Mouse (Mus musculus) kidney, adult 2 months (tissue): ENCODE results near the gene Mtch1. TPM values are rescaled to one million over a fixed set of nuclear protein-coding genes. Genes with fewer than 3 reads are reported as not detected.
A peak's percentile ranks its signal among the peaks of the same experiment; 100 is the strongest.

Source experiments
- DNase-seq: peaks from one replicate; pipeline ENCODE4 v3.0.0; 2021
- H3K27ac ChIP-seq: fragments of 200-500 bp; 2 replicates; pipeline ENCODE4 v1.5.1; 2012; ENCODE audit warnings: low read depth, low read length, control low read depth, inconsistent platforms; ENCODE audit not compliant: insufficient read depth
- H3K27me3 ChIP-seq: fragments of 200-500 bp; replicated peaks from 2 replicates; pipeline ENCODE4 v1.6.1; 2012; ENCODE audit warnings: mild to moderate bottlenecking, moderate library complexity, low read length, inconsistent platforms; ENCODE audit not compliant: control insufficient read depth, insufficient read depth
- H3K36me3 ChIP-seq: fragments of 200-500 bp; 2 replicates; pipeline ENCODE4 v1.6.1; 2012; ENCODE audit warnings: mild to moderate bottlenecking, moderate library complexity, low read length, inconsistent platforms; ENCODE audit not compliant: control insufficient read depth, insufficient read depth
- H3K4me1 ChIP-seq: fragments of 200-500 bp; 2 replicates; pipeline ENCODE4 v1.6.1; 2011; ENCODE audit warnings: low read length; ENCODE audit not compliant: control insufficient read depth, insufficient read depth
- H3K4me3 ChIP-seq: fragments of 200-500 bp; 2 replicates; pipeline ENCODE4 v1.5.1; 2011; ENCODE audit warnings: mild to moderate bottlenecking, low read depth, low read length, control low read depth; ENCODE audit not compliant: insufficient read depth
- CTCF ChIP-seq: fragments of 200-500 bp; conservative IDR thresholded peaks from 2 replicates; pipeline ENCODE4 v1.5.1; 2011; ENCODE audit warnings: low read depth, mild to moderate bottlenecking, control low read depth, low read length, moderate library complexity, mixed read lengths; ENCODE audit not compliant: insufficient read depth, insufficient read length
- POLR2A ChIP-seq: fragments of 200-500 bp; IDR thresholded peaks from one replicate; pipeline ENCODE4 v1.6.1; 2011; ENCODE audit warnings: low read depth, low read length, control low read depth
- WGBS: fragments of 180-500 bp; shearing (Covaris S2); methylation state at CpG from one replicate; pipeline ENCODE4 v1.1.7; 2018; 5-methylcytosine and 5-hydroxymethylcytosine counted together
- polyA plus RNA-seq: library from polyadenylated mRNA; depleted of rRNA; stranded (reverse); fragments of >200 nt; gene quantifications from 2 replicates; pipeline ENCODE4 v1.2.3, GENCODE M21; 2012

Mtch1 gene
- polyA plus RNA-seq, 1 experiment: 375 TPM

DNA sequence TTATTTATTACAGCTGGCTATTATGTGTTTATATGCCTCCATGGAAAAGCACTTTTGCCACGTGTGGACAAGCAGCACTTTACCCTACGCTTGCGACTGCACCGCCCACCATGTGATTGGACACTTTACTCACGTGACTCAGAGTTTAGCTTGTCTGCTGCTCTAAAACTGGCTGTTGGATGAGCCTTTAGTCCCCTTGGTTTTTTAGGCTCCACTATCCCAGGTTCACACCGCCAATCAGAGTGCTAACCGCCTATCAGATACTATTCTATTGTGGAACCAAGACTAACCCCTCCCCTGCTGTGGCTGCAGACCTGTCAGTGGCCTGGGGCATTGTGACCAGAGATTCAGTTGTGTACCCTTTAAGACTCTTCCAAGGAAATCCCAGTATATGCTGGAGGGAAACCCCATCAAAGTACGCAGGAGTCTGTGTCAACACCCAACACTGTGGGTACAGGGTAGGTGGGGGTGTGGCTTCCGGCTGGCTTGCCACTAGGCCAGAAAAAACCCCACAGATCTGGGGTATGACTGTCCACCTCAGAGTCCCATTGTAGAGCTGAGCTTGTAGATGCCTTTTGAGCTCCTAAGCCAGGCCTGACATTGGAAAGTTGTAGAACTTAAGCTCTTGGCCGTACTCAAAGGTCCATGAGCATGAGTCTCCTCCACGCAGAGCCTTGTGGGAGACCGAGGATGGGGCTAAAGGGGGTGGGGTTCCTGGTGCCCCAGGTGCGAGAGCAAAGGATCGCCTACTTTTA is 45.8 kb upstream of the Mtch1 start:
- no peak for DNase-seq
- TF ChIP-seq CTCF (no peak), POLR2A (no peak)

DNA sequence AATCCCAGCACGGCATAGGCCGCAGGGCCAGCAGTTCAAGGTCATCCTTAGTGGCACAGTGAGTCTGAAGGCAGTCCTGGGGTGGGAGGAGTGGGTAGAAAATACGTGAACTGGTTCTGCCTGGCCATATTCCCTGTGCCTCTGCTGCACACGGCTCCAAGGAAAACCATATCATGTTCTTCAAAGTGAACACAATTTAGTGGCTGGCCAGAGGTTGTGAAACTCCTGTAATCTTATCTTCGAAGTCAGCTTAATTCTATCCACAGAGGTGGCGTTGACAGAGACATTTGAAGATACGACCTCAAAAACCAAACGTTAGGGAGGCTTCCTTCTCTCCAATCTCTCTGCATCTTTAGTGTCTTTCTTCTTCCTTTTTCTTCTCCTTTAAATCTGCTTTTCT is 43.5 kb upstream of the Mtch1 start:
- TF ChIP-seq POLR2A (no peak), CTCF (no peak)
- DNase-seq: no peak
- Histone ChIP-seq H3K4me3 (no peak overlapping the region), H3K27me3 (no peaks in the 10 kb centered on the region), H3K27ac (no peak overlapping the region), H3K36me3 (no peaks in the 10 kb centered on the region), H3K4me1 (no peaks in the 10 kb centered on the region)
- 74% methylated on average over 8 of the region's 8 CpGs for WGBS

More for the DNA sequence above, 45.8 kb upstream of the Mtch1 start:
- 74% methylated on average over 14 of the region's 14 CpGs for WGBS
- H3K27ac ChIP-seq: no peak overlapping the region
- H3K4me3 ChIP-seq: no peak overlapping the region
- no peaks in the 10 kb centered on the region for H3K36me3 ChIP-seq
- no peaks in the 10 kb centered on the region for H3K27me3 ChIP-seq
- H3K4me1 ChIP-seq: no peaks in the 10 kb centered on the region

DNA sequence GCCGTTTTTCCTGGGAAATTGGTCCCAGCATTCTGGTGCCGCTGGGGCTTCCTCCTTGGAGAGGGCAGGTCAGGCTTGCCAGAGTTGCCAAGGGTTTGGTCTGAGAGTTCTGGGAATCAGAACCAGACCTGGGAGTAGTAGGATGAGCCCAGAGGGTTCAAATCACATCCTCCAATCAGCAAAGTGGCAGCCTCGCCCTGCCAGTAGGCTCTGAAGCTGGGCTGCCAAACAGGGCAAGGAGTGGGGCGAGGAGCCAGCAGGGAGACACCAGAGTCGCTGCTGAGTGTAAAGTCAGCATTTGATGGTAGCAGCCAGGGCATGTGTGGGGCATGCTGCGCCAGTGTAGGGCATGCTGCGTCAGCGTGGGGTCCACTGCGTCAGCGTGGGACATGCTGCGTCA is 41.2 kb upstream of the Mtch1 start:
- no peak overlapping the region for H3K27ac ChIP-seq
- no peaks in the 10 kb centered on the region for H3K36me3 ChIP-seq
- no peaks in the 10 kb centered on the region for H3K27me3 ChIP-seq
- peak; percentile 51 for DNase-seq
- TF ChIP-seq POLR2A (no peak), CTCF (no peak)
- WGBS: 78% methylated on average over 11 of the region's 11 CpGs
- H3K4me1 ChIP-seq: no peaks in the 10 kb centered on the region
- H3K4me3 ChIP-seq: no peak overlapping the region

GRCm38 (mm10) chr17:29385746-29386145 is 38.0 kb upstream of the Mtch1 start:
- no peak for DNase-seq
- 84% methylated on average over 6 of the region's 6 CpGs for WGBS
- Histone ChIP-seq H3K27ac (no peak overlapping the region), H3K27me3 (no peaks in the 10 kb centered on the region), H3K36me3 (no peaks in the 10 kb centered on the region), H3K4me3 (no peak overlapping the region), H3K4me1 (no peaks in the 10 kb centered on the region)
- TF ChIP-seq POLR2A (no peak), CTCF (no peak)

GRCm38 (mm10) chr17:29384850-29385438 is 37.2 kb upstream of the Mtch1 start:
- peak; percentile 90 for DNase-seq
- H3K27ac ChIP-seq: no peak overlapping the region
- WGBS: 36% methylated on average over 5 of the region's 5 CpGs
- H3K27me3 ChIP-seq: no peaks in the 10 kb centered on the region
- H3K36me3 ChIP-seq: no peaks in the 10 kb centered on the region
- H3K4me1 ChIP-seq: no peaks in the 10 kb centered on the region
- no peak overlapping the region for H3K4me3 ChIP-seq
- TF ChIP-seq POLR2A (no peak), CTCF (no peak)

DNA sequence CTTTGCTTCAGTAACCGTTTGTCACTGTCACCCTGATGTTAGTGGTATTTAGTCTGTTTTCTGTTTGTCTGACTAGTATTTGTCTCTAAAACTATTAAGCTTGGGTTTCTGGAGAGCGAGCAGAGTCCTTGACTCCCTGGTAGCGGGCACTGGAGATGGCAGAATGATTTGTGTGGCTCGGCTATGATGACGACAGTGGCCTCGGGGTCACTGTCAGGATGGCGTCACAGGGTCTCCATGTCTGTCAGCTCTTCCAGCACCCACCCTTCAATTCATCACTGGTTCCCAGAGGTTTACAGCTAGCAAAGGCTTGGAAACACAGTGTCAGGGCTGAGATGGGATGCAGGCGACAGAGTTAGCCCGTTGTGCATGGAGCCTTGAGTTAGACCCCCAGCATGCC is 36.2 kb upstream of the Mtch1 start:
- Histone ChIP-seq H3K4me3 (no peak overlapping the region), H3K36me3 (no peaks in the 10 kb centered on the region), H3K27ac (no peak overlapping the region), H3K27me3 (no peaks in the 10 kb centered on the region), H3K4me1 (no peaks in the 10 kb centered on the region)
- DNase-seq: no peak
- TF ChIP-seq POLR2A (no peak), CTCF (no peak)
- 83% methylated on average over 9 of the region's 9 CpGs for WGBS

DNA sequence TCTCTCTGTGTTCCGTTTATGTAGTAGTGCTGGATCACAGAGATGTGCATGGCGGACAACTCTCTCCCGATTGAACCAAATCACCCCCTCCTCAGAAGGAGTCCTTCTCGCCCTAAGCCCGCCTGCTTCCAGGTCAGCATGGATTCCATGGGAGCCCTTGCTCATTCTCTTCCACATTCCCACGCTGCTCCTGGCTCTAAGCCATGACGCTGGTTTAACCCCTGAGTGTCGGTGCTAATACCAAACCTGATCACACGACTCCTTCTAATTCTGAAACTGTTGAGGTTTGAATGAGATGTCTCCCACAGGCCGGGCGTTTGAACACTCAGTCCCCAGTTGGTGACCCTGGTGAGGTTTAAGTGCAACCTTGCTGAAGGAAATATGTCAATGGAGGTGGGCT is 34.7 kb upstream of the Mtch1 start:
- H3K4me3 ChIP-seq: no peak overlapping the region
- H3K27me3 ChIP-seq: no peaks in the 10 kb centered on the region
- H3K36me3 ChIP-seq: no peaks in the 10 kb centered on the region
- H3K4me1 ChIP-seq: no peaks in the 10 kb centered on the region
- no peak overlapping the region for H3K27ac ChIP-seq
- 61% methylated on average over 11 of the region's 11 CpGs for WGBS
- no peak for DNase-seq
- TF ChIP-seq CTCF: no peak
- no peak for TF ChIP-seq POLR2A
